Mouse (Mus musculus) brain, embryonic 18.5 days (tissue): ENCODE measurements around the gene Rtn4rl2.
A peak's percentile ranks its signal among the peaks of the same experiment; 100 is the strongest.

ENCODE experiments used
- DNase-seq: peaks from one replicate; pipeline ENCODE4 v3.0.0-alpha.2; 2012; ENCODE audit warnings: low read depth, low spot score

The Rtn4rl2 gene

GRCm38 (mm10) chr2:84850407-84851129 lies 35.9 kb downstream of the Rtn4rl2 start:
- no peak for DNase-seq

GRCm38 (mm10) chr2:84845226-84845625 lies 41.3 kb downstream of the Rtn4rl2 start:
- no peak for DNase-seq

GRCm38 (mm10) chr2:84843654-84844053 lies 42.9 kb downstream of the Rtn4rl2 start:
- no peak for DNase-seq

DNA sequence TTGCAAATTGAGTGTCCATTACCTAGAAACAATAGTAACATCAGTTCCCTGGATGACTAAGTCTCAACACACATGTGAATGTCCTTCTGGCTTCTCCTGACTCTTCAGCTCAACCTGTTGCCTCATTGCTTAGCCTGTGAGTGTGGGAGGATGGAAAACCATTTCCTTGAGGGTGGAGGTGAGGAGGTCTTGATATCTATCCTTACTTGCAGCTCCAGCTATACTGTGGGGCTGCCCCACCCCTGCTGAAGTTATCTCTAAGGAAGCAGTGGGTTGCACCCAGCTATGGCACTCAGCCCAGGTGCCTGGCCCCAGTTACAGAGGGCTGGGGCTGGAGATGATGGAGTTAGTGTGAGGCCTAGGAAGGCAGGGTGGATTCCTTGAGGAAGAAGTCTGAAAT lies 44.6 kb downstream of the Rtn4rl2 start:
- no peak for DNase-seq

GRCm38 (mm10) chr2:84840748-84841563 lies 45.6 kb downstream of the Rtn4rl2 start:
- no peak for DNase-seq

DNA sequence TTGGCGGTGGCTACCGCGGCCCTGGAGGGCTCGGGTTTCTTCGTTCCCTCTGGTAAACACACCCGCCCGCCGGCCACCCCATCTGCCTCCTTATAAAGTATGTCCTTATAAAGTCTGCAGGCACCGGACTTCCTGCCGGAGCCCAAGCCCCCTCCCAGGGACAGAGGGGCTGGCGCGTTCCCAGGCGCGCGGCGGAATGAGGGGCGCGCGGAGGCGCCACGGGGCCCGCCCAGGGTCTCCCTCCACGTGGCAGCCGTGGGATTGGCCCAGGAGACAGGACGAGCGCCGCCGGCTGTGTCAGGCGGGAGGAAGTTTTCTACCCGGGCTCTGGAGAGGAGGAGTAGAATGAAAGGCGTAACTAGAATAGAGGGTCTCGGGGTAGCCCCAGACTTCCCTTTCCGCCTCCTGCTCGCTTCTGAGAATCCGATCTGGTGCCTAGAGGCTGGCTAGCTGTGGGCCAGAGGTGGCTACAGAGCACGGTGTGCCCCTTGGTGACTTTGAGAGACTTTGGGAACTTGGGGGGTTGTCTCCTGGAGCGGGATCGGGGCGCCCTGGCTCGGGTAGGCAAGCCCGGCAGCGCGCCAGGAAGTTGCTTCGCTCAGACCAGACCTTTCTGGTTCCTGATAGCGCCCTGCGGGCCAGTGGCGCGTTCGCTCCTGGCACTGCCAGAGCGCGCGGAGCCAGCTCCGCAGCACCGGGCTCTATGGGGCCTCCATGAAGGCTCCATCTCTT lies 46.3 kb downstream of the Rtn4rl2 start:
- no peak for DNase-seq

DNA sequence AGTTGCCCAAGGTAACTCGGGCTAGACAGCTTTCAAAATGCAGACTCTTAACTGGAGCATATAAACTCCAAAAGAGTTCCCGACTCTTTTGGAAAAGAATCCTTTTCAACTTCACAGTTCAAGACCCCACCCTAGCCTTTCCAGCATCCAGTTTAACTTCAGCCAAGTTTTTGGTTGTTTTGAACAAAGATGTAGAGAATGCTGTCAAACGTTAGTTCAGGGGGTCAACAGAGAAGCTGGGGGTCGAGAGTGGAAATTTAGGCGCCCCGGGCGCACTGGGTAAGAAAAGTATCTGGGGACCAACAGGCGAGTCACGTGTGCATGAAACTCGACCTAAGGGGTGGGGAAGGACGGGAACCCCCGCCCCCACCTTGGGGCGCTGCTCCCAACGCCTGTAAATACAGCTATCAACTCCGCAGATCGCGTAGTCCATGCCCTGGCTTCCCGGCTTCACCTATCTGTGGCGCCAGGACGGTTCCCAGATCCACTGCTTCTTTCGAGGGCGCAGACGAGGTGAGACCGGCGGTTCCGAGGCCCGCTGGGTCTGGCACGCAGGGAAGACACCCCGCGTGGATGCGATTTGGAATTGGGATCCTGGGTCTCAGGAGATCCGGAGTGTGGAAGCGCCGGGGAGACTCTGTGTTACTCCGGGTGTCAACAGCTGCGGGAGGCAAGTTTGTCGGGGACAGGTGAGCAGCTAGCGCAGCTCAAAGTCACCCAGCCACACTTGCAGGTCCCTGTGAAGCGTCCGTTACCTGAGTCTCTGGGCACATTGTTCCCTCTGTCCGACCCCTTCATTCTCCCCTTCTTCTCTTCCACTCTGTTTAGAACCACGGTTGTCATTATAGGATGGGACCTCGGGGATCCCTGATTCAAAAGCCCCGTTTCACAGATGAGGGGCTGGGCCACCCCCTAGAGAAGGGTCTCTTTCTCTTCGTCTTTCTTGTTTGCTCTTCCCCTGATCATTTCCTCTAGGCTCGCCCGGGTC lies 47.2 kb downstream of the Rtn4rl2 start:
- no peak for DNase-seq

DNA sequence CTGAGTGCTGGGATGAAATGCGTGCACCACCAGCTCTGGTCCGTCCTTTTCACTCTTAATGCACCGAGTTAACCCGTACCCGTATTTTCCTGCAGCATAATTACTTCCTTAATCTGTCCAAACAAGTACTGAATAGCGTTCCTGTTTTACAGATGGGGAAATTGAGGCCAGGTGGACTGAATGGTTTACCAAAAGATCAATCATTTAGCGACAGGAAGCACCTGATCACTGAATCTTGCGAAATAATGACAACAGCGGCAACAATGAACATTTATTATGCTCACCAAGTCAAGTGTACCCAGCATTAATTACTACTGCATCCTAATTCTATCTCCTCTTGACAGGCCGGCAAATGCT lies 47.9 kb downstream of the Rtn4rl2 start, which contains the start of gene Slc43a1:
Gene Slc43a1, plus strand, starts transcription at position 258 of the 357 bp plus-strand sequence.
- no peak for DNase-seq

GRCm38 (mm10) chr2:84837817-84838592 lies 48.5 kb downstream of the Rtn4rl2 start:
- DNase-seq = no peak

- DNase-seq = no peak
Measured at GRCm38 (mm10) chr2:84837107-84837506, 49.4 kb downstream of the Rtn4rl2 start.

DNA sequence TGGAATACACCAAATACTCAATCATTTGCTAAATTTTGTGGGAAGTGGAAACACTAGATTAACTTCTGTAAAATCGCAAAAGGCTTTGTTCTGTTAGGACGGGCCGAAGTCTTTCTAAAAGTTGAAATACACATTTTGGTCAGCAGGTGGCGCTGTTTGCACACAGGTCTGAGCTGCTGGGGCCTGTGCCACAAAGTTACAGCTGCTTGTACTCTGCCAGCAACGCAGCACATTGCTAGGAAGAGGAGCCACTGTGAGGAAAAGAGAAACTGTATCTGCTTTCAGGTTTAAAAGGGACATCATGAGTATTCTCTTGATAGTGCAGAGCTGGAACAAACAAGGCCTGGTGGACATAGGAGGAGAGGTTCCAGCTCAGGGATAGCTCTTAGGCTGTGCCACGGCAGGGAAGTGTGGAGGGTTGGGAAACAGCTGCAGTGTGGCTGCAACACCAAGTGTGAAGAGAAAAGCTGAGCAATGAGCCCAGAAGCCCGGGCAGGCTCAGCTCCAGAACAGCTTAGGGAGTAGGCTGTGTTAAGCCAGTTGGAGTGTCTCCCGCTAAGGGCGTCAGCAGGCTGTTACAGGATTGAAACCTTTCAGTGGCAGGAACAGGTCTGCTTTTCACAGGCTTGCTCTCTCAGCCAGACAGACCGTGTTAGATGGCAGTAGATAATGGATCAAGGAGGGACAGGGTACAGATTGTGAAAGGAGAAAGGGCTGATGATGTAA lies 54.7 kb downstream of the Rtn4rl2 start:
- DNase-seq = peak; percentile 62

DNA sequence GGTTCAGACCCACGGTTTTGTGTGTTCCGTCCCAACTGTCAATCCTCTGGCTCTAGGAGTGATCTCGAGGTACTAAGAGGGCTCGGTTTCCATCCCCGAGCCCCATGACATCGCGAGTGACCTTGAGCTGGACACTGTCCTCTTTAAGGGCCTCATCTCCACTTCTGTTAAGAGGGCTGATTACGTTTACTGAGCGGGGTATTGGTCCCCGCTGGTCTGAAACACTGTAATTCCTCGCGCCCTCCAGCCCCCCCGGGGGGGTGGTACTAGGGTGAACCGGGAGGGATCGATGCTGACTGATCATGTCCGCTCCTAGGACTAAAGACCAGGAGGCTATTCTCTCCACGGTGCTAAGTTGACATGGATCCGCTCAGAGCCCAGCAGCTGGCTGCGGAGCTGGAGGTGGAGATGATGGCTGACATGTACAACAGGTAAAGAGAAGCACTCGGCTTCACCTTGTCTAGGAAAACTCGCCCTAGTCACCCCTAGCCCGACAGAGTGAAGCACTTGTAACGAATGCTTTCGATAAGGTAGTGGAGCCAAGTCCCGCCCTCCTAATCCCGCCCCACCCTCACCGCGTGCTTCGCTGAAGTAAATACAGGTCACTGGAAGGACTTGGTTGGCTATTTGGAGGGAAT lies 59.1 kb downstream of the Rtn4rl2 start:
- no peak for DNase-seq

- peak; percentile 91 for DNase-seq
Measured at GRCm38 (mm10) chr2:84826488-84827282, 59.8 kb downstream of the Rtn4rl2 start, which contains the start of gene Timm10. TSS of gene Timm10 (plus strand) at chr2:84826997.

DNA sequence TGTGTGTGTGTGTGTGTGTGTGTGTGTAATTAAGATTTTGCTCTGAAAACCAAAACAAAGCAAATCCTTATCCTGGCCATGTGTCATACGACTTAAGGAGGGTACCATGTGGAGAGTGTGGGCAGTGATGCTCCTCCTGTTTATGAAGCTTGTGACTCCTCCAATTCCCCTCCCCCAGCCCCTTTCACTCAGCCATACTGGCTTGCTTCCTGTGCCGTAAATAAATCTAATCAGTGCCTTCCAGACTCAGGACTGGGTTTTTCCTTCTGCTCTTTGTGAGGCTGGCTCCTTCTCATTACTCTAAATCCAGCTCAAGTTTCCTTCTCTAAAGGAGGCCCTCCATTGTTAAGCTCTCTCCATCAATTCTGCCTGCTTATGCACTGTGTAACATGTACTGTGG lies 63.3 kb downstream of the Rtn4rl2 start:
- no peak for DNase-seq

DNA sequence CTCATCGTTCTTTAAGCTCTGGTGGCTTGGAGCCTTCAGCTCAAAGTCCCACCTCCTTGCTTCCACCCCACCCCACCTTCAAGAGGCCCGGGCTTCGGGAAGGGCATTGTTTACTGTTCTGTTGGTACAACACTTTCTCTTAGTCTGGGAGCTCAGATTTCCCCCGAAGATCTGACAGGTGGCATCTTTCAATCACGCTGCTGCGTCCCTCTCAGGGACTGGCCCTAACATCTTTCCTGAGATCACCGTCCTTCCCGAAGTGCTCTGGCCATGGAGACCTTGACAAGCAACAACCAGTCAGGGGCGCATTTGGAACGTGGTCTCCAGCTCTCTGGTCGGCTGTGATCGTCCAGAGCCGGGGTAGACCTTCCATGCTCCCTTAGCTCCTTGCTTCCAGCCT lies 64.0 kb downstream of the Rtn4rl2 start, which contains the start of gene Smtnl1:
Gene Smtnl1, minus strand, starts transcription at position 101 of the 400 bp plus-strand sequence.
- DNase-seq = no peak
